Mouse (Mus musculus) hindbrain, embryonic 11.5 days (tissue): ENCODE measurements around the gene Afg1l. TPM values are rescaled to one million over a fixed set of nuclear protein-coding genes. Genes with fewer than 3 reads are reported as not detected.

ENCODE experiments used
- ATAC-seq: fragments of 200-750 bp; cut with Nextera tagmentation; 2 replicates; pipeline ENCODE4 v1.8.0; 2017; ENCODE audit warnings: mild to moderate bottlenecking, moderate TSS enrichment, moderate library complexity; ENCODE audit not compliant: low FRiP score
- DNase-seq: peaks from one replicate; pipeline ENCODE4 v3.0.0-alpha.2; 2015; ENCODE audit warnings: low spot score
- H3K27ac ChIP-seq: fragments of 300-500 bp; sonication (generic); 2 replicates; pipeline ENCODE4 v1.5.1; 2014; ENCODE audit warnings: mild to moderate bottlenecking, low read depth, low read length
- H3K27me3 ChIP-seq: fragments of 300-500 bp; sonication (generic); 2 replicates; pipeline ENCODE4 v1.6.1; 2014; ENCODE audit warnings: mild to moderate bottlenecking, low read length, moderate library complexity, mixed read lengths; ENCODE audit not compliant: control insufficient read depth, insufficient read depth
- H3K36me3 ChIP-seq: fragments of 300-500 bp; sonication (generic); 2 replicates; pipeline ENCODE4 v1.6.1; 2014; ENCODE audit warnings: mild to moderate bottlenecking, low read length, moderate library complexity, mixed read lengths; ENCODE audit not compliant: control insufficient read depth, insufficient read depth
- H3K4me1 ChIP-seq: fragments of 300-500 bp; sonication (generic); replicated peaks from 2 replicates; pipeline ENCODE4 v1.6.1; 2014; ENCODE audit warnings: low read length, mixed read lengths; ENCODE audit not compliant: control insufficient read depth, insufficient read depth
- H3K4me2 ChIP-seq: fragments of 300-500 bp; sonication (generic); replicated peaks from 2 replicates; pipeline ENCODE4 v1.6.1; 2014; ENCODE audit warnings: mild to moderate bottlenecking, low read depth, low read length
- H3K4me3 ChIP-seq: fragments of 300-500 bp; sonication (generic); 2 replicates; pipeline ENCODE4 v1.5.1; 2014; ENCODE audit warnings: low read depth, low read length
- H3K9ac ChIP-seq: fragments of 300-500 bp; sonication (generic); 2 replicates; pipeline ENCODE4 v1.6.1; 2014; ENCODE audit warnings: low read depth, low read length
- H3K9me3 ChIP-seq: fragments of 300-500 bp; sonication (generic); 2 replicates; pipeline ENCODE4 v1.6.1; 2016; ENCODE audit warnings: low read length; ENCODE audit not compliant: control insufficient read depth
- WGBS: fragments of 180-500 bp; shearing (Covaris S2); extraction: QIAGEN DNeasy Blood & Tissue Kit; methylation state at CpG from one replicate; pipeline ENCODE4 v1.1.7; 2014; 5-methylcytosine and 5-hydroxymethylcytosine counted together
- polyA plus RNA-seq: library from polyadenylated mRNA; unstranded; fragments of >200 nt; fragmentation: Nextera tagmentation; extraction: Ambion mirVana; gene quantifications from 2 replicates; pipeline ENCODE4 v1.2.1, GENCODE M21; 2014

The Afg1l gene
- 5.1 and 6.2 TPM in 2 replicates for polyA plus RNA-seq

DNA sequence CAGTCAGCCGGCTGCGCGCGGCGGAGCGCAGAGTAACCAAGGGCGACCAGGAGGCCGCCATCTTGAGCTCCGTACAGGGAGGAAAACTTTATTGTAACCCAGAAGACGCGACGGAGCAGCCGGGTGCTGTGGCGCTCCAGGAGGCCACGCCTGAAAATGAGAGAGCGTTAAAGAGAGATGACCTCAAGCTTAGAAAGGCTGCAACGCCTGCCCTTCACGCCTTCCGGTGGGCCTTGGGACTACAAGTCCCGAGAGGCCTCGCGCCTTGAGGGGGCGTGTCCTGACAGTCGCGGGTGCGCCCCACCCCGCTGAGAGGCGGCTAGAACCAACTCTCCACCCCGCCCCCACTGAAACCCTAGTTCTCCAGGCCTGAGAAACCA lies at the start of gene Afg1l:
Afg1l (minus strand) TSS at position 225 of the 380 bp plus-strand sequence.
- no peaks in the 10 kb centered on the region for H3K36me3 ChIP-seq
- peak within 1 kb of the TSS; percentile 85 for H3K9ac ChIP-seq

GRCm38 (mm10) chr10:42525682-42526081 lies 47.3 kb upstream of the Afg1l start:
- Histone ChIP-seq H3K9me3 (no peaks in the 10 kb centered on the region), H3K27me3 (no peaks in the 10 kb centered on the region), H3K4me2 (no peak overlapping the region), H3K27ac (no peak overlapping the region), H3K36me3 (no peaks in the 10 kb centered on the region; the same call in 1 of the 2 replicates), H3K4me1 (no peaks in the 10 kb centered on the region), H3K4me3 (no peak overlapping the region), H3K9ac (no peak overlapping the region)
- no peak for ATAC-seq
- no peak for DNase-seq
- 97% methylated on average over 3 of the region's 3 CpGs for WGBS

More for the DNA sequence above, at the start of gene Afg1l:
- peak within 1 kb of the TSS; percentile 87 for H3K27ac ChIP-seq
- no peaks in the 10 kb centered on the region for H3K9me3 ChIP-seq
- no peaks in the 10 kb centered on the region for H3K4me1 ChIP-seq
- H3K4me3 ChIP-seq = peak within 1 kb of the TSS; percentile 79
- ATAC-seq = peak; percentile 94
- no peaks in the 10 kb centered on the region for H3K27me3 ChIP-seq
- H3K4me2 ChIP-seq = peak within 1 kb of the TSS; percentile 64
- DNase-seq = peak; percentile 94
- WGBS = under 1% methylated on average over 29 of the region's 29 CpGs

- Histone ChIP-seq H3K9me3 (no peaks in the 10 kb centered on the region), H3K27me3 (no peaks in the 10 kb centered on the region), H3K4me3 (no peak overlapping the region), H3K9ac (no peak overlapping the region), H3K4me1 (no peaks in the 10 kb centered on the region), H3K36me3 (no peaks in the 10 kb centered on the region; the same call in 1 of the 2 replicates), H3K27ac (no peak overlapping the region), H3K4me2 (no peak overlapping the region)
- ATAC-seq (no peak), DNase-seq (no peak)
- 76% methylated on average over 11 of the region's 11 CpGs for WGBS
Measured at GRCm38 (mm10) chr10:42523556-42524162, 45.3 kb upstream of the Afg1l start.

DNA sequence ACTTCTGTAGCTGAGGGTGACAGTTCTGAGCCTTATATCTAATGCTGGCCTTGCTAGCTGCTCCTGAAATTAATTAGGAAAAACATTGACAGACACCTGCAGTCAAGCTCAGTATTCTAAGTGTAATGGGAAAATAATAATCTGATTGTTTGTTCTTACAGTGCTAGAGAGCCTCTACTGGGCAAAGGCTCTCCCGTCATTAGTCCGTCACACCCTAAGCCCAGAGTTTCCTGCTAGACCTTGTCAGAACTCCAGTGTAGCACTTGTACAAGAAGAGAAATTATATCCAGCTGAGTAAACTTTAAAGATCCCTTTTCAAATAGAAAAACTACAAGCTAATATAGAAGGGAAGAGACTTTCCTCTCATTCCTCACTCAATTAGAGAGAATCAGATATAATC lies 44.5 kb upstream of the Afg1l start:
- no peak overlapping the region for H3K9ac ChIP-seq
- ATAC-seq (no peak), DNase-seq (no peak)
- no peak overlapping the region for H3K4me2 ChIP-seq
- WGBS = 64% methylated on average over 2 of the region's 2 CpGs
- H3K4me3 ChIP-seq = no peak overlapping the region
- no peak overlapping the region for H3K27ac ChIP-seq
- no peaks in the 10 kb centered on the region; the same call in 1 of the 2 replicates for H3K36me3 ChIP-seq
- H3K4me1 ChIP-seq = no peaks in the 10 kb centered on the region
- no peaks in the 10 kb centered on the region for H3K9me3 ChIP-seq
- H3K27me3 ChIP-seq = no peaks in the 10 kb centered on the region

DNA sequence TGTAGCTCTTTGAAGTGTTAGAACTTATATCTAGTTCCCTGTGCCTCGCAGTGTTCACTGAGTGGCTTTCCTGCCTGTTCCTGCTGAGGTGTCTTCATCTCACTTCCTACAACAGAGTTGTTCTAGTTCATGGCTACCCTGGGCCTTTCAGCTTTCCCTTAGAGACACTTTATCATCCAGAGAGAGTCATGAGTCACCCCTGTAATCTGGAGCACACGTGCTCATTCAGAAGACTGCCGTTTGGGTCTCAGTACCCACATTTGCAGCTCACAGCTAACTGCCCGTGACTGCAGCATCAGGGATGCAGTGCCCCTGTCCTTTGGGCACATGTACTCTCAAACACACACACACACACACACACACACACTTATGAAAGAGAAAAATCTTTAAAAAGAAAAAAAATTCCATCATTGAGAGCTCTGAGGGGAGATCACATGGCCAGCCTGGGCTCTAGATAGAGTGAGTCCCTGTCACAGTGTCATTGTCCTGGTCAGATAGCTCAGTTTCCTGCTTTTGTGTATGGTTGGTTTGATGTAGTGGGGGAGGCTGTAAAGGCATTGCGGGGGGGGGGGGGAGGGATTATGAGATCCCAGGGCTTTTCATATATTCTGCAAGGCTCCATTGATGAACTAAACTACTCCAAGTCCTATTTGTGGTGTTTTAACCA lies 43.1 kb upstream of the Afg1l start:
- ATAC-seq (no peak), DNase-seq (no peak)
- H3K4me2 ChIP-seq = no peak overlapping the region
- no peak overlapping the region for H3K4me3 ChIP-seq
- WGBS = 79% methylated on average over 5 of the region's 5 CpGs
- no peaks in the 10 kb centered on the region for H3K27me3 ChIP-seq
- no peaks in the 10 kb centered on the region; the same call in 1 of the 2 replicates for H3K36me3 ChIP-seq
- H3K27ac ChIP-seq = no peak overlapping the region
- no peak overlapping the region for H3K9ac ChIP-seq
- no peaks in the 10 kb centered on the region for H3K4me1 ChIP-seq
- no peaks in the 10 kb centered on the region for H3K9me3 ChIP-seq

DNA sequence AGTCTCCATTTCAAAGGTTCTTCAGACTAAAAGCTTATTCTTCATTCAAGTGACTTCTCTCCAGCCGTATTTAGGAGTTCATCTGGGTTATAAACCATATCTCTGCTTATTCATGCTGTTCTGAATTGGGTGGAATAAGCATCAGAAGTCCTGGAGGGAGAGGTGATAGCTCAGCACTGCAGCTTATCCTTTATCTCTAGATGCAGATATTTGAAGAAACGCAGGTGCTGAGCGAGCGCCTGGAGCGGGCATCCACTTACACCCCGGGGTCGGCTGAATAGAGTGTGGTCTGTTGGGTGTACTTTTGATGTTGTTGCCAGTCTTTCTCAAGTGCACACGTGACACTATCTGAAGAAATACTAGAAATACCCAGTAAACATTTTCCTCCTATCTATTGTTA lies 40.0 kb upstream of the Afg1l start:
- no peak for DNase-seq
- no peak overlapping the region for H3K27ac ChIP-seq
- 86% methylated on average over 8 of the region's 8 CpGs for WGBS
- no peaks in the 10 kb centered on the region for H3K27me3 ChIP-seq
- no peak overlapping the region for H3K4me2 ChIP-seq
- H3K4me1 ChIP-seq = no peaks in the 10 kb centered on the region
- no peaks in the 10 kb centered on the region for H3K36me3 ChIP-seq
- H3K9ac ChIP-seq = no peak overlapping the region
- no peak overlapping the region for H3K4me3 ChIP-seq
- no peak for ATAC-seq
- H3K9me3 ChIP-seq = no peaks in the 10 kb centered on the region

DNA sequence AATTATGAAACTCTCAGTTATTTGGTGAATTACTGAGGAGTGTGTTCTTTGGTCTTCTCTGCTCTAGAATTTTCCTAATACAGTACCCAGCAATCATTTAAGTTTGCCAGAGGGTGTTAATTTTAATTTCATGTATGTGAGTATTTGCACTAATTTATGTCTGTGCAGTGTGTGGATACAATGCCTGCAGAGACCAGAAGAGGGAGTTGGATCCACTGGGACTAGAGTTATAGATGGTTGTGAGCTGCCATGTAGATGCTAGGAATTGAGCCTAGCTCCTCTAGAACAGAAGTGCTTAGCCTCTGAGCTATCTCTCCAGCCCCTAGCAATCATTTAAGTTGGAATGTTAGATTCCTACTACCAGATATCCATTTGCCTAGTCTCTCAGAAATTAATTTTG lies 35.8 kb upstream of the Afg1l start:
- Histone ChIP-seq H3K4me2 (no peak overlapping the region), H3K4me3 (no peak overlapping the region), H3K27ac (no peak overlapping the region), H3K36me3 (no peaks in the 10 kb centered on the region), H3K9me3 (no peaks in the 10 kb centered on the region), H3K27me3 (no peaks in the 10 kb centered on the region), H3K9ac (no peak overlapping the region), H3K4me1 (no peaks in the 10 kb centered on the region)
- DNase-seq (no peak), ATAC-seq (no peak)

- Histone ChIP-seq H3K27ac (no peak overlapping the region), H3K4me1 (no peaks in the 10 kb centered on the region), H3K4me2 (no peak overlapping the region), H3K36me3 (no peaks in the 10 kb centered on the region), H3K27me3 (no peaks in the 10 kb centered on the region), H3K4me3 (no peak overlapping the region), H3K9ac (no peak overlapping the region), H3K9me3 (no peaks in the 10 kb centered on the region)
- DNase-seq (no peak), ATAC-seq (no peak)
- 93% methylated on average over 6 of the region's 6 CpGs for WGBS
Measured at GRCm38 (mm10) chr10:42511184-42512135, 33.1 kb upstream of the Afg1l start.
